Mouse (Mus musculus): ENCODE results near the gene Lrig2. TPM values are rescaled to one million over a fixed set of nuclear protein-coding genes. Genes with fewer than 3 reads are reported as not detected.

The Lrig2 gene
- polyA plus RNA-seq, 1 experiment from 2014 or later, result 35.2 TPM

- Histone ChIP-seq H3K27ac (no peak overlapping the region), H3K4me3 (no peak overlapping the region)
Observed at GRCm38 (mm10) chr3:104496176-104496575, 15.5 kb downstream of the Lrig2 start.

DNA sequence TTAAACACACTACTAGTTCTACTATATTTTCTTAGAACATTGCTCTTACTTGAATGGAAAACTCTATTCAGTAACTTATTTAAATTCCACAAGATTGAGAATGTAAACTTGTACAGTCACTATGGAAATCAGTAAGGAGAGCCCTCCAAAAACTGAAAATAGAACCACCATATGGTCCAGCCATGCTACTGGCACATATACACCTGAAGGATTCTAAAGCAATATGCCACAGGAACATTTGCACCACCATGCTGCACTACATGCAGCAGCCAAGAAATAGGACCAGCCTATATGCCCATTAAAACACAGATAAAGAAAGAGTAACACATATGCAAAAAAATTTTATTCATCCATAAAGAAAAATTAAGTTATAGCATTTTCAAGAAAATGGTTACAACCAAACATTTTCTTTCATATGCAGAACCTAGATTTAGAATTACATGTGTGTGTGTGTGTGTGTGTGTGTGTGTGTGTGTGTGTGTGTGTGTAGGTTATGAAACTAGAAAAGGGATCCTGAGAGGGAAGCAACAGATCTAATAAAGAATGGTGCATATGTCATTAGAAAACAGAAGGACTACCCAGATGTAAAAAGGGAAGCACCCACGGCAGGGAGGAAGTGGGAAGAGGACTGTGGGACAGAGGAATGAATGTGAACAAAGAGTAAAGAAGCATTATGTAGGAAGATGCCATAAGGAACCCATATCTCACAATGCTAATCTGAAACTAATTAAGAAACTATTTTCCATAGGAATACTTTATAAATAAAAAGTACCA is 30.6 kb downstream of the Lrig2 start:
- no peaks in the 10 kb centered on the region for H3K27me3 ChIP-seq
- no peak overlapping the region for H3K27ac ChIP-seq
- no peak for ATAC-seq (ENCODE audit: low FRiP score)
- 76% methylated on average over 1 of the region's 1 CpGs for WGBS
- no peak overlapping the region for H3K4me2 ChIP-seq (replicated peaks)
- no peak overlapping the region for H3K9ac ChIP-seq
- H3K9me3 ChIP-seq (replicated peaks), result no peaks in the 10 kb centered on the region
- peaks cover 30% of the 10 kb centered on the region for H3K36me3 ChIP-seq
- H3K4me1 ChIP-seq, result no peaks in the 10 kb centered on the region
- no peak overlapping the region for H3K4me3 ChIP-seq

More at GRCm38 (mm10) chr3:104496176-104496575, 15.5 kb downstream of the Lrig2 start:
- no peak for ATAC-seq (ENCODE audit: low FRiP score)
- Histone ChIP-seq H3K9ac (no peak overlapping the region), H3K4me2 (replicated peaks) (no peak overlapping the region), H3K27me3 (no peaks in the 10 kb centered on the region), H3K9me3 (replicated peaks) (no peaks in the 10 kb centered on the region), H3K4me1 (0 out of 2 replicates have a peak, but pooled peaks cover 2% of the 10 kb centered on the region), H3K36me3 (peaks cover 43% of the 10 kb centered on the region)
- 93% methylated on average over 4 of the region's 4 CpGs for WGBS

GRCm38 (mm10) chr3:104478056-104478455 is 33.7 kb downstream of the Lrig2 start:
- Histone ChIP-seq H3K27ac (no peak overlapping the region), H3K27me3 (no peaks in the 10 kb centered on the region), H3K9me3 (replicated peaks) (no peaks in the 10 kb centered on the region), H3K4me2 (replicated peaks) (no peak overlapping the region), H3K4me3 (no peak overlapping the region), H3K9ac (no peak overlapping the region), H3K4me1 (no peaks in the 10 kb centered on the region), H3K36me3 (peaks cover 33% of the 10 kb centered on the region)
- WGBS, result 93% methylated on average over 1 of the region's 1 CpGs
- no peak for ATAC-seq (ENCODE audit: low FRiP score)

GRCm38 (mm10) chr3:104469421-104469820 is 42.3 kb downstream of the Lrig2 start:
- Histone ChIP-seq H3K27ac (no peak overlapping the region), H3K4me1 (no peaks in the 10 kb centered on the region), H3K9ac (no peak overlapping the region), H3K27me3 (no peaks in the 10 kb centered on the region), H3K4me2 (replicated peaks) (no peak overlapping the region), H3K36me3 (peaks cover 37% of the 10 kb centered on the region), H3K4me3 (no peak overlapping the region), H3K9me3 (replicated peaks) (no peaks in the 10 kb centered on the region)
- 64% methylated on average over 3 of the region's 3 CpGs for WGBS
- no peak for ATAC-seq (ENCODE audit: low FRiP score)

DNA sequence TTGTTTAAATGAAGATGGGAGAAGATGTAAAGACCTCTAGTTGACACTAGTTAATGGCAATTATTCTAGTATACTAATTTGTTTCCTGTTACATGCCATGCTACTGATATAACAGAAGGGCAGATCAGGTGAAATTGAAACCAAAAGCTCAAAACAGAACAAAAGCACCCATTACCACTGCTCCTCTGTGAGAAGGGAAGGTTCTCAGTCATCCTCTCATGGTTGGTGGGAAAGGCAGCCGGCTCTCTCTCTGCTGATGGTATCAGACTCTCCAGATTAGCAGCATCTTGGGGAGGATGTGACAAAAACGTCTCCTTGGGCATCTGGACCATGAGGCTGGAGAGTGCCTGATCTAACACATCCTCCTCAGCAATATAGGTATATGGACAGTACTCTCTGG is 50.5 kb downstream of the Lrig2 start:
- WGBS, result 88% methylated on average over 2 of the region's 2 CpGs
- Histone ChIP-seq H3K36me3 (peaks cover 86% of the 10 kb centered on the region), H3K4me1 (no peaks in the 10 kb centered on the region)

DNA sequence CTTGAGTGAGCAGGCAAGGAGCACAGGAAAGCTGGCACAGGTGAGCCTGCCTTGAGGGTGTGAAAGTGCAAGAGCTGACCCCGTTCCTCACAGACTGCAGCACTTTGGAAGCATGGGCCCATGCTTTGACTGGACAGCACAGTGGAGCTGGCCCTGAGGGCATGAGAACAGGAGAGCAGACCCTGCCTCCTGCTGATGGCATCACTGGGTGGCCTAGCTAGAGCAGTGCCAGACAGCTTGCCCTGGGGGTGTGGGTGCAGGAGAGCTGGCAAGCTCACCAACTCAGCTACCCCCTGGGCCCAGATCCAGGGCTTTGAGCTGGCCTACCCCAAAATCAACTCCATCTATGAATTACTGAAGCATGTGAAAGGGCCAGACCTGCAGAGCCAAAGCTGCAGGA is 53.1 kb downstream of the Lrig2 start:
- ATAC-seq (ENCODE audit: low FRiP score), result no peak
- peaks cover 84% of the 10 kb centered on the region for H3K36me3 ChIP-seq
- H3K4me2 ChIP-seq (replicated peaks), result no peak overlapping the region
- H3K4me3 ChIP-seq, result no peak overlapping the region
- H3K9me3 ChIP-seq (replicated peaks), result no peaks in the 10 kb centered on the region
- no peak overlapping the region for H3K27ac ChIP-seq
- no peaks in the 10 kb centered on the region for H3K4me1 ChIP-seq
- WGBS, result 86% methylated on average over 1 of the region's 1 CpGs
- H3K27me3 ChIP-seq, result no peaks in the 10 kb centered on the region
- no peak overlapping the region for H3K9ac ChIP-seq

More for the DNA sequence above, 50.5 kb downstream of the Lrig2 start:
- Histone ChIP-seq H3K4me3 (no peak overlapping the region), H3K9ac (no peak overlapping the region), H3K27ac (no peak overlapping the region), H3K27me3 (no peaks in the 10 kb centered on the region), H3K4me2 (replicated peaks) (no peak overlapping the region), H3K9me3 (replicated peaks) (no peaks in the 10 kb centered on the region)
- ATAC-seq (ENCODE audit: low FRiP score), result no peak

DNA sequence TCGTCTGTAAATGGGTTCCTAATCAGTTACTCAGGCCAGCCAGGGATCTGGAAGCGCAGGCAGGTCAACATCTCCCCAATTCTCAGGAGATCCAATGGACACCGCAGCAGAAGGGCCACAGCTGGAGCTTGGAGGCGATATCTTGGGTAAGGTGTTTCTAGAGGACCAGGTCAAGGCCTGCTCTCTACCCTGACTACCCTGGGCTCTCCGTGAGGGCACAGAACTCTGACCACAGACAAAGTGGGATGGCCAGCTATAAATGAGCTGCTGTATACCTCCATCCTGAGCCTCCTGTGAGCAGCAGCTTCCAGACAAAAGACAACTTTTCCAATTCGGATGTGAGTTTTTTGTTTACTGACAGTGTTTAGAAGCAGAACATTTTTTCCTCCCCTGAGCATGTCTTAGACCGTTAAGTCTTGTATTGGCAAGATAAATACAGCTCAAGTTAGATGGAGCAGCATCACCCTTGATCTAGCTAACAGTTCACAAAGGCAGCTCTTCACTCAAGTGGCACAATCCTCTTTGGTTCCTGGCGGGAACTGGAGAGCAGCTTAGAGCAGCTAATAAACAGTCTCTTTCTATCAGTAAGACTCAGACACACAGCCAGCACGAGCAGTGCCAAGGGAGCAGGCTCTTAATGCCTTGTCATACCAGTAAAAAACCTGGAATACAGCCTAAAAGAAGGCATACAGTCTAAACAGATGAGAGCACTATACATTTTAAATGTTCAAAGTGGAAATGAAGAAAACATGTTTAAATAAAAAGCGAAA is 56.0 kb downstream of the Lrig2 start:
- WGBS, result 88% methylated on average over 10 of the region's 10 CpGs
- H3K27ac ChIP-seq, result no peak overlapping the region
- no peaks in the 10 kb centered on the region for H3K9me3 ChIP-seq (replicated peaks)
- no peak overlapping the region for H3K9ac ChIP-seq
- no peaks in the 10 kb centered on the region for H3K27me3 ChIP-seq
- H3K36me3 ChIP-seq, result peaks cover 64% of the 10 kb centered on the region
- no peak overlapping the region for H3K4me2 ChIP-seq (replicated peaks)
- no peaks in the 10 kb centered on the region for H3K4me1 ChIP-seq
- no peak for ATAC-seq (ENCODE audit: low FRiP score)
- H3K4me3 ChIP-seq, result no peak overlapping the region

DNA sequence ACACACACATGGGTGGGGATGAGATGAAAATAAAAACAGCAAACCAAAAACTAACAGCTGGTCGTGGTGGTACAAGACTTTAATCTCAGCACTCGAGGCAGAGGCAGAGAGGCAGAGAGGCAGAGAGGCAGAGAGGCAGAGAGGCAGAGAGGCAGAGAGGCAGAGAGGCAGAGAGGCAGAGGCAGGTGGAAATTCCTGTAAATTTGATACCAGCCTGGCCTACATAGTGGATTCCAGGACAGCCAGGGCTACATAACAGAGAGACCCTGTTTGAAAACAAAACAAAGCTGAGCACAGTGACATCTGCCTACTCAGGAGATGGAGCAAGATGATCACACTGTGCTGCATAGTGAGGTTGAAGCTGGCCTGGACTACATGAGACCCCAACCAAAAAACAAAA is 64.5 kb downstream of the Lrig2 start:
- WGBS, result 77% methylated on average over 2 of the region's 2 CpGs
- ATAC-seq (ENCODE audit: low FRiP score), result no peak
- Histone ChIP-seq H3K36me3 (no peaks in the 10 kb centered on the region), H3K27me3 (no peaks in the 10 kb centered on the region), H3K9me3 (replicated peaks) (no peaks in the 10 kb centered on the region), H3K27ac (no peak overlapping the region), H3K9ac (no peak overlapping the region), H3K4me2 (replicated peaks) (no peak overlapping the region), H3K4me1 (no peaks in the 10 kb centered on the region), H3K4me3 (no peak overlapping the region)

DNA sequence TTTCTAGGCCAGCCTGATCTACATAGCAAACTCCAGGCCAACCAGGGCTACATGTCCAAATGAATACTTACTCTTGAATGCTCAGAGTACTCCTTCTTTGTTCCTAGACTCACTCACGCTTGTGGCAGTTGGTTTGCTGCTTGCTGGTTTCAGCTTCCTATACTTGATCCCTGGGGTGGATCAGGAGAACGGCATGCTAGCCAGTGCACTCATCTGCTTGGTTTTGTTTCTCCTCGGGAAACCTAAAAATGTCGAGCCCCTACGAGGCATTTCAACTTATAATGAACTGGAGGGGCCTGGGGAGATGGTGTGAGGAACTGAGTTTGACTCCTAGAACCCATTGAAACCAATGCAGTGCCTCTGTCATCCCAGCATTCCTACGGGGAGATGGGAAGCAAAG is 65.0 kb downstream of the Lrig2 start:
- Histone ChIP-seq H3K27ac (no peak overlapping the region), H3K9me3 (replicated peaks) (no peaks in the 10 kb centered on the region), H3K36me3 (no peaks in the 10 kb centered on the region), H3K4me3 (no peak overlapping the region), H3K9ac (no peak overlapping the region), H3K4me2 (replicated peaks) (no peak overlapping the region), H3K4me1 (peaks cover under 1% of the 10 kb centered on the region; the same call in 1 of the 2 replicates), H3K27me3 (no peaks in the 10 kb centered on the region)
- no peak for ATAC-seq (ENCODE audit: low FRiP score)
- 80% methylated on average over 6 of the region's 6 CpGs for WGBS

GRCm38 (mm10) chr3:104445576-104445975 is 66.1 kb downstream of the Lrig2 start:
- no peak overlapping the region for H3K4me2 ChIP-seq (replicated peaks)
- no peaks in the 10 kb centered on the region for H3K9me3 ChIP-seq (replicated peaks)
- H3K27ac ChIP-seq, result no peak overlapping the region
- no peak overlapping the region for H3K9ac ChIP-seq
- 53% methylated on average over 6 of the region's 6 CpGs for WGBS
- no peaks in the 10 kb centered on the region for H3K36me3 ChIP-seq
- no peak for ATAC-seq (ENCODE audit: low FRiP score)
- peaks cover 2% of the 10 kb centered on the region; the same call in 1 of the 2 replicates for H3K4me1 ChIP-seq
- H3K27me3 ChIP-seq, result no peaks in the 10 kb centered on the region
- no peak overlapping the region for H3K4me3 ChIP-seq

DNA sequence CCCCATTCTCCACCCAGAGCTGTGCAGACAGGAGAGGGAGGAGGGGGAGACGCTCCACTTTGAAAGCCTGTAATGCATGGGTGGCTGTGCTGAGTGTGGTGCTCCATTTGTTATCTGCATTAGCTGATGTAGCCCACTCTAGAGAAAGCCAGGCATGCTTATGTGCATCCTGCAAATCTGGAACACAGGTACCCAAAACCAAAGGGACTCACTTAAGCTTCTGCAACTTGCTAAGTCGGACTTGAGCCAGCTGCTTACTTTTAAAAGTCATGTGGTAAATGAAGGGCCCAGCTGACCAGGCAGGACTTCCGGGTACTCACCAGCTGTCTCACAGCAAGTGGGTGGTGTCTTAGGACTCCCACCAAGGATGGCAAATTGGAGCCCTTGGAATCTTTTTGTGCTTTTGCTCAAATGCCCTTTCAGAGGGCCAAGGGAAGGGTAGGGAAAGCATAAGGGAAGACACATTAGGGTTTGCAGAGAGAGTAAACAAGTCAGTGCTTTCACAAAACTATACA is 66.7 kb downstream of the Lrig2 start:
- Histone ChIP-seq H3K27ac (no peak overlapping the region), H3K4me3 (no peak overlapping the region), H3K4me1 (peaks cover 2% of the 10 kb centered on the region; the same call in 1 of the 2 replicates), H3K27me3 (no peaks in the 10 kb centered on the region), H3K9ac (no peak overlapping the region), H3K4me2 (replicated peaks) (no peak overlapping the region), H3K36me3 (no peaks in the 10 kb centered on the region), H3K9me3 (replicated peaks) (no peaks in the 10 kb centered on the region)
- WGBS, result 69% methylated on average over 3 of the region's 3 CpGs
- no peak for ATAC-seq (ENCODE audit: low FRiP score)

DNA sequence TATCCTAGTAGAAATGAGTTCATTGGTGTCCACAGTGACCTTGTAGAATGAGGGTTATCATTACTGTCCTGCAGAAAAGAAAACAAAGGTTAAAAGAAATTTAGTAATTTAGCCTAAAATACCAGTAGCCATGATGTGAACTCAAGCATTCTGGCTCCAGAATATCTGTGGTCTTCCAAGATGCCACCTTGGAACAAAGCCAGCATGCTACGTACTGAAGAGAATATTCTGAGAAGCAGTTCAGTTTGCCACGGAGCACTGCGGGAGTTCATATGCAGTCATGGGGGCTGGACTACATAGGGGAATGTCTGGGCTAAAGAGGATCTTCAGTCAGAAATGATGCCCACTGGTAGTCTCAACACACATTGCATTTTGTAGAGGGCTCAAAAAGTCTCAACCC is 67.6 kb downstream of the Lrig2 start:
- Histone ChIP-seq H3K4me3 (no peak overlapping the region), H3K4me2 (replicated peaks) (no peak overlapping the region), H3K27ac (no peak overlapping the region), H3K36me3 (no peaks in the 10 kb centered on the region), H3K4me1 (peaks cover 2% of the 10 kb centered on the region; the same call in 1 of the 2 replicates), H3K9ac (no peak overlapping the region), H3K9me3 (replicated peaks) (no peaks in the 10 kb centered on the region), H3K27me3 (no peaks in the 10 kb centered on the region)
- ATAC-seq (ENCODE audit: low FRiP score), result no peak
- WGBS, result 87% methylated on average over 3 of the region's 3 CpGs
